Mouse (Mus musculus) intestine, embryonic 16.5 days (tissue): ENCODE results near the gene Cdiptos. TPM values are rescaled to one million over a fixed set of nuclear protein-coding genes. Genes with fewer than 3 reads are reported as not detected.
A peak's percentile ranks its signal among the peaks of the same experiment; 100 is the strongest.

ENCODE experiments used
- ATAC-seq: fragments of 200-750 bp; cut with Nextera tagmentation; 2 replicates; pipeline ENCODE4 v1.8.0; 2017; ENCODE audit warnings: moderate TSS enrichment, moderate library complexity
- H3K27ac ChIP-seq: fragments of 300-500 bp; sonication (generic); 2 replicates; pipeline ENCODE4 v1.5.1; 2014; ENCODE audit warnings: mild to moderate bottlenecking, low read length
- H3K27me3 ChIP-seq: fragments of 300-500 bp; sonication (generic); replicated peaks from 2 replicates; pipeline ENCODE4 v1.6.1; 2014; ENCODE audit warnings: low read length, control low read depth, mixed read lengths; ENCODE audit not compliant: control insufficient read depth, insufficient read depth
- H3K36me3 ChIP-seq: fragments of 300-500 bp; sonication (generic); 2 replicates; pipeline ENCODE4 v1.6.1; 2014; ENCODE audit warnings: low read length, control low read depth; ENCODE audit not compliant: control insufficient read depth, insufficient read depth
- H3K4me1 ChIP-seq: fragments of 300-500 bp; sonication (generic); 2 replicates; pipeline ENCODE4 v1.6.1; 2014; ENCODE audit warnings: low read length, control low read depth, mixed read lengths; ENCODE audit not compliant: control insufficient read depth, insufficient read depth
- H3K4me2 ChIP-seq: fragments of 300-500 bp; sonication (generic); 2 replicates; pipeline ENCODE4 v1.6.1; 2014; ENCODE audit warnings: low read depth, low read length, control low read depth
- H3K4me3 ChIP-seq: fragments of 300-500 bp; sonication (generic); 2 replicates; pipeline ENCODE4 v1.5.1; 2014; ENCODE audit warnings: mild to moderate bottlenecking, low read length
- H3K9ac ChIP-seq: fragments of 300-500 bp; sonication (generic); 2 replicates; pipeline ENCODE4 v1.6.1; 2014; ENCODE audit warnings: low read depth, low read length
- H3K9me3 ChIP-seq: fragments of 300-500 bp; sonication (generic); 2 replicates; pipeline ENCODE4 v1.6.1; 2016; ENCODE audit warnings: low read length, control low read depth; ENCODE audit not compliant: control insufficient read depth
- WGBS: fragments of 180-500 bp; shearing (Covaris S2); extraction: QIAGEN DNeasy Blood & Tissue Kit; methylation state at CpG from one replicate; pipeline ENCODE4 v1.1.7; 2014; 5-methylcytosine and 5-hydroxymethylcytosine counted together
- polyA plus RNA-seq: library from polyadenylated mRNA; unstranded; fragments of >200 nt; fragmentation: Nextera tagmentation; extraction: Ambion mirVana; gene quantifications from 2 replicates; pipeline ENCODE4 v1.2.1, GENCODE M21; 2015

Gene Cdiptos
- polyA plus RNA-seq, 1 experiment from 2014 or later, result 1.6 TPM

GRCm38 (mm10) chr7:127008239-127009019, 32.5 kb upstream of the Cdiptos start:
- Histone ChIP-seq H3K9me3 (no peaks in the 10 kb centered on the region), H3K9ac (peak overlapping the region; percentile 49), H3K4me1 (peaks cover 22% of the 10 kb centered on the region), H3K4me3 (0 out of 2 replicates have a peak overlapping the region, but pooled peaks have one; percentile 4), H3K27ac (peak overlapping the region; percentile 95), H3K27me3 (no peaks in the 10 kb centered on the region), H3K36me3 (peaks cover 3% of the 10 kb centered on the region; the same call in 1 of the 2 replicates), H3K4me2 (peak overlapping the region; percentile 13; the same call in 1 of the 2 replicates)
- WGBS, result 32% methylated on average over 9 of the region's 9 CpGs
- peak; percentile 96 for ATAC-seq

DNA sequence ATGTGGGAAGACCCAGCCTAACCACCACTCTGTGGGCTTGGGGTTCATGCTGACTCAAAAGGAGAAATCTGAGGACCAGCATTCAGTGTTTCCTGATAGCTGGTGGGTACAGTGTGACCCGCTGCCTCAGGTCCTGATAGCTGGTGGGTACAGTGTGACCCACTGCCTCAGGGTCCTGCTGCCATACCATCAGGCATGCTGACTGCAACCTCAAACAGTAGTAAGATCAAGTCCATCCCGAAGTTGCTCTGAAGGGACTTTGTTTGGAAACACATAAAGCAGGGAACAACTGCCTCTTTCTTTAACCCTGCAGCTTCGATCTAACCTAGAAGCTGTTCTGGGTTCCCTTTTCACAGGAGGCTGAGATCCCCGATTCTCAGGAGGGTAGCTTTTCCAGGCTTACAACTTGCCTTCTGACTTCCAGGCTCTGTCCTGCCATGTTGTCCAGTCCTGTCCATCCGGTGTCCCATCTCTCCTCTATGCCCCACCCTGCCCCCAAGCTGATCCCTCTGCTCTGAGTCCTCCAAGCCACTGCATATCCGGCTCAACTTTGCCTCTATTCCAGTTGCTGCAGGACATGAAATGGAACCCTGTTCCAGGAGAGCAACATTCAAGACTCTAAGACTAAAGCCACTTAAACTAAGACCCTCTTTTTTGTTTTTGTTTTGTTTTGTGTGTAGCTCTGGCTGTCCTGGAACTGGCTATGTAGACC, 31.6 kb upstream of the Cdiptos start:
- no peak for ATAC-seq
- no peak overlapping the region for H3K4me3 ChIP-seq
- no peaks in the 10 kb centered on the region for H3K36me3 ChIP-seq
- no peaks in the 10 kb centered on the region for H3K9me3 ChIP-seq
- H3K4me2 ChIP-seq, result no peak overlapping the region
- no peaks in the 10 kb centered on the region for H3K27me3 ChIP-seq
- H3K9ac ChIP-seq, result no peak overlapping the region
- H3K27ac ChIP-seq, result peak overlapping the region; percentile 95; the same call in 1 of the 2 replicates
- WGBS, result 85% methylated on average over 6 of the region's 6 CpGs
- peaks cover 22% of the 10 kb centered on the region for H3K4me1 ChIP-seq

- Histone ChIP-seq H3K9me3 (no peaks in the 10 kb centered on the region), H3K4me1 (peaks cover 10% of the 10 kb centered on the region), H3K27ac (peak overlapping the region; percentile 5), H3K4me2 (no peak overlapping the region; the same call in 1 of the 2 replicates), H3K9ac (no peak overlapping the region), H3K4me3 (no peak overlapping the region), H3K27me3 (no peaks in the 10 kb centered on the region), H3K36me3 (no peaks in the 10 kb centered on the region)
- no peak for ATAC-seq
- WGBS, result 72% methylated on average over 4 of the region's 4 CpGs
These were observed 28.4 kb upstream of the Cdiptos start for GRCm38 (mm10) chr7:127004122-127004875.

DNA sequence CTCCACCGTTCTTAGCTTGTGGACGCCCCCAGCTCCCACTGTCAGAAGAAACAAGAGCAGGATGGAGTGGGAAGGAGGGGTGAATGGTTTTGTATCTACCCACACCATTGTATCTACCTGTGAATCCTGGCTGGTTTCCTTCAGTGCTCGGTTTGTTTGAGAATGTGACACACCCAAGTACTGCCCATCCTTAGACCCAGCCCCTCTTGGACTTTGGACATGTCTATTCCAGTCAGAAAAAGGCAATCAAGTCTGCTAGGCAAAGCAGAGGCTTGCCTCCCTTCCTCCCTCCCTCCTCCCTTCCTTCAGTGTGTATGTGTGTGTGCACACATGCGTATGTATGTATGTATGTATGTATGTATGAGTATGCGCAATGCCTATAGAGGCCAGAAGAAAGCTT, 27.7 kb upstream of the Cdiptos start:
- Histone ChIP-seq H3K4me1 (peaks cover 5% of the 10 kb centered on the region), H3K27me3 (no peaks in the 10 kb centered on the region), H3K36me3 (no peaks in the 10 kb centered on the region), H3K9ac (no peak overlapping the region), H3K4me2 (peak overlapping the region; percentile 35), H3K4me3 (peak overlapping the region; percentile 16; the same call in 1 of the 2 replicates), H3K27ac (peak overlapping the region; percentile 60), H3K9me3 (no peaks in the 10 kb centered on the region)
- ATAC-seq, result peak; percentile 77
- WGBS, result 67% methylated on average over 5 of the region's 5 CpGs

DNA sequence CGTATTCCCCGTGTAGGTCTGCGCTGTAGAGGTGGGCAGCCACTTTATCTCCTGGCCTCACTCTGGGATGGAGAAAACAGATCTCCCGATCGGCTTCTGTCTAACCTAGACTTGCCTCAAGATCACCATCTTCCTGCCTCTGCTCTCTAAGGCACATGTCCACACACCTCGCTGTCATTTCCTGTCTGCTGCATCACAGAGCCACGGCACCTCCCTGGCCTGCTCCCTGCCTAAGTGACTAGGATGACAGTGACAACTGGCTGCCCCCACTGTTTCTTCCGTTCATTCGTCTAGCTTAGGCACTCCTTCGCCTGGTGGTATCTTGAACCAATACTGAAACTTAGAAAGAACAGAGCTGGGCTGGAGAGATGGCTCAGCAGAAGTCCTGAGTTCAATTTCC, 23.7 kb upstream of the Cdiptos start:
- Histone ChIP-seq H3K36me3 (peaks cover 12% of the 10 kb centered on the region), H3K27me3 (no peaks in the 10 kb centered on the region), H3K9ac (no peak overlapping the region), H3K4me3 (no peak overlapping the region), H3K27ac (no peak overlapping the region), H3K4me1 (no peaks in the 10 kb centered on the region), H3K9me3 (no peaks in the 10 kb centered on the region), H3K4me2 (no peak overlapping the region)
- WGBS, result 75% methylated on average over 10 of the region's 10 CpGs
- ATAC-seq, result no peak

DNA sequence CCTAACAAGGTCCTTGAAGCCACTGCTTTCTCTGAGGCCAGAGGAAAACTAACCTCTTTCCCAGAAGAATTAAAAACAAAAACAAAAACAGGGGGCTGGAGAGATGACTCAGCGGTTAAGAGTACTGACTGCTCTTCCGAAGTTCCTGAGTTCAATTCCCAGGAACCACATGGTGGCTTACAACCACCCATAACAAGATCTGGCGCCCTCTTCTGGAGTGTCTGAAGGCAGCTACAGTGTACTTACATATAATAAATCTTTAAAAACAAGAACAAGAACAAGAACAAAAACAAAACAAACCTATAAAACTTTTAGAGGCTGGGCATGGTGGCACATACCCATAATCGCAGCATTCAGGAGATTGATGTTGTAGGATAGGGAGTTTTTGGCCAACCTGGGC, 20.6 kb upstream of the Cdiptos start:
- H3K36me3 ChIP-seq, result peaks cover 12% of the 10 kb centered on the region
- 83% methylated on average over 4 of the region's 4 CpGs for WGBS

DNA sequence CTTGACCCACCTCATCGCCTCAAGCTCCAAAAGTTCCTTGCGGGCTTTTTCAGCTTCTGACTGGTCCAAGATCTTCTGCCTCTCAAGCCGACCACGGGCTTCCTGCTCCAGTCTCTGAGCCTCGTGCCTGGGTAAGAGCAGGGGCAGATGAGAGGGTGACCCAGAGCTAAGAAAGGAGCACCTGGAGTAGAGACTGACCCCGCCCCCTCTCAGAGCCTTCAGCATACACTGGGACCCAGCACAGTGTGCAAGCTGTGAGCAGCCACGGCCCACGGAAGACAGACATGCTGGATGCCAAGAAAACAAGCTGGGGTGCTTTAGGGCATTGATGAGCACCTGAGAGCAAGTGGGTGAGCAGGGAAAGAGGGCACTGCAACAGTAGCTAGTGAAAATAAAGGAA, 12.9 kb upstream of the Cdiptos start:
- Histone ChIP-seq H3K36me3 (no peaks in the 10 kb centered on the region), H3K9me3 (no peaks in the 10 kb centered on the region), H3K4me1 (peaks cover 3% of the 10 kb centered on the region; the same call in 1 of the 2 replicates), H3K4me3 (no peak overlapping the region), H3K27ac (no peak overlapping the region), H3K27me3 (no peaks in the 10 kb centered on the region), H3K4me2 (no peak overlapping the region), H3K9ac (no peak overlapping the region)
- ATAC-seq, result no peak
- WGBS, result 69% methylated on average over 8 of the region's 8 CpGs

More for the DNA sequence above, 20.6 kb upstream of the Cdiptos start:
- Histone ChIP-seq H3K4me2 (no peak overlapping the region), H3K4me1 (no peaks in the 10 kb centered on the region), H3K27me3 (no peaks in the 10 kb centered on the region), H3K9ac (no peak overlapping the region), H3K27ac (no peak overlapping the region), H3K9me3 (no peaks in the 10 kb centered on the region), H3K4me3 (no peak overlapping the region)
- no peak for ATAC-seq

DNA sequence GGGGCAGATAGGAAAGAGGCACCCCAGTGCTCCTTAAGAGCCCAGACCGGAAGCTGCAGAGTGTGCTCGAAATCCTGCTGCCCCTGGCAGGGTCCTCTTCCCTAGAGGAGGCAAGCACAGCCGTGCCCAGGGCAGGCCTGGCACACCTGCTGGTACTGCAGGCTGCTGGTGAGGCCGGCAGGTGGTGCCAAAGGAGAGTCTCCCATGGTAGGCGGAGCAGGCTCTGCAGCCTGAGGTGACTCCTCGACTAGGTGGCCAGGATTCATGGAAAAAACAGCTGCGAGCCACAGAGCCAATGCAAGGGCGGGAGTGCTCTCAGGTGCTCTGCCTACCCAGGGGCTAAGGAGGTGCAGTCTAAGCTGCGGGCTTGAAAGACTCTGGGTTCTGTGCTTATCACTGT, 10.4 kb upstream of the Cdiptos start:
- H3K27me3 ChIP-seq, result no peaks in the 10 kb centered on the region
- ATAC-seq, result peak; percentile 65; the same call in 1 of the 2 replicates
- H3K4me1 ChIP-seq, result peaks cover 11% of the 10 kb centered on the region
- WGBS, result 42% methylated on average over 9 of the region's 9 CpGs
- H3K4me3 ChIP-seq, result no peak overlapping the region
- H3K27ac ChIP-seq, result no peak overlapping the region
- no peaks in the 10 kb centered on the region for H3K36me3 ChIP-seq
- H3K4me2 ChIP-seq, result no peak overlapping the region
- no peaks in the 10 kb centered on the region for H3K9me3 ChIP-seq
- no peak overlapping the region for H3K9ac ChIP-seq
